Mouse (Mus musculus) liver, adult (tissue): ENCODE data around the gene Nup210l.
A peak's percentile ranks its signal among the peaks of the same experiment; 100 is the strongest.

ENCODE experiments used
- GATA4 ChIP-seq: IDR thresholded peaks from 2 replicates; pipeline ENCODE4 v1.6.1; 2014; ENCODE audit warnings: mild to moderate bottlenecking, low read length; ENCODE audit not compliant: insufficient replicate concordance

The Nup210l gene

DNA sequence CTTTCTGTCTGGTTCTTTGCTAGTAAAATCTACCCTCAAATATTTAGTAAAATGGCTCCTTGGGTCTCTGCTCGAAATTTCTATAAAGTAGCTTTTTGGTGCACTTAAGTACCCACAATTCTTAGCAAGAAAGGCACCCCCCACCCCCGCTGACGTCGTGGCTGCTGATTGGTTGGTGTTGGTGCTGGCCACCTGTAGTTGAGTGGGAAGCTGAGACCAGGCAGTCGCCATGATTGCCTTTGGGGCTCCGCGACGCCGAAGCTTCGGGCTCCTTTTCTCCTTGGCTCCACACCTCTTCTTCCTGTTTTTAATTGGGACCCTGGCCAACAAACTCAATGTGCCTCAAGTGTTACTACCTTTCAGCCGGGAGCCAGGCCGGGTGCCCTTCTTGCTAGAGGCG, at the start of gene Nup210l:
Gene Nup210l, plus strand, starts transcription at position 195 of the 400 bp plus-strand sequence.
- TF ChIP-seq GATA4: no peak

DNA sequence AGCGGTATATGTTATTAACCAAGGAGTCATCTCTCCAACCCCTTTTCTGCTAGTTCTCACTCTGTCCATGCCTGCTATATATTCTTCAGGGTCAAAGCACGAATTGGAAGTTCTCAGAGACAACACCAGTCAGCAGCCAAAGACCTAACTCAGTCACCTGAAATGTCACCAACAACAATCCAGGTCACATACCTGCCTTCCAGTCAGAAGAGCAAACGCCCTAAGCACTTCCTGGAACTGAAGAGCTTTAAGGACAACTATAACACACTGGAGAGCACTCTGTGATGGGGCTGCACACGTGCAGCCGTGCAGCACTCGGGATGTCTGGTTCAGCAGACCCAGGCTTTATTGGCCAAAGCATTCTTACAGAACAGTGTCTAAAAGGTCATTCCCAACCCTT, 42.4 kb upstream of the Nup210l start:
- no peak for TF ChIP-seq GATA4

- TF ChIP-seq GATA4: no peak
Measured at GRCm38 (mm10) chr3:90062539-90062938, 41.4 kb upstream of the Nup210l start.

DNA sequence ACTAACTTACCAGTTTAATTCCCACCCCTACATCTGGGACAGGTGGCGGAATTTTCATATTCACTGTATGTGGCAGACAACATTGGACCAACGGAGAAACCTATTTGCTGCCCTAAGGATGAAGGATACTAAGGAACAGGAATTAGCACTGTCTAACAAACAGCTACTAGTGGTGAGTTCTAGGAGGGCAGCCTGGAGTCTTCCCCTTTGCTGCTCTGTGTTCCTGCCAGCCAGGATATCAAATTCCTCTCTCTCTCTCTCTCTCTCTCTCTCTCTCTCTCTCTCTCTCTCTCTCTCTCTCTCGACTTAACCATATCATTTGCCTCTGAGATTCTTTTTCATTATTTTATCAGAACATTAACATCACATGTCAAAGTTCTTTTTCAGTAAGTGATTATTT, 39.5 kb upstream of the Nup210l start:
- TF ChIP-seq GATA4: no peak

- TF ChIP-seq GATA4: no peak
Measured at GRCm38 (mm10) chr3:90065553-90065952, 38.4 kb upstream of the Nup210l start.

DNA sequence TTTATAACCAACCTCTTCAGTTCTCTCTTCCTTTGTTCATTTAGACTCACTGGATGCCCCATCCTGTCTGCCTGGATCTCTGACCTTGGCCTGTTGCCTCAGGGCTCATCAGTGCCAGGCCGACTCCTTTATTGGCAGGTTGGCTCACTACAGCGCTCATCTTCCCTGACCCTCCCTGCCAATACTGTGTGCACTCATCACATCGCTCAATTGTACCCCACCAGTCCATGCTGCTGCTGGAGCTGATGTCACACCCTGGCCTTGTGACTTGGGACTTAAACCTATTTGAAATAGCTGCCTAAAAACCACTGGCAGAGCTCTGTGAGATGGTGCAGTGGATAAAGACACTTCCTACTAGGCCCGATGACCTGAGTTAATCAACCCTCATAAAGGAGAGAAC, 36.1 kb upstream of the Nup210l start:
- no peak for TF ChIP-seq GATA4

DNA sequence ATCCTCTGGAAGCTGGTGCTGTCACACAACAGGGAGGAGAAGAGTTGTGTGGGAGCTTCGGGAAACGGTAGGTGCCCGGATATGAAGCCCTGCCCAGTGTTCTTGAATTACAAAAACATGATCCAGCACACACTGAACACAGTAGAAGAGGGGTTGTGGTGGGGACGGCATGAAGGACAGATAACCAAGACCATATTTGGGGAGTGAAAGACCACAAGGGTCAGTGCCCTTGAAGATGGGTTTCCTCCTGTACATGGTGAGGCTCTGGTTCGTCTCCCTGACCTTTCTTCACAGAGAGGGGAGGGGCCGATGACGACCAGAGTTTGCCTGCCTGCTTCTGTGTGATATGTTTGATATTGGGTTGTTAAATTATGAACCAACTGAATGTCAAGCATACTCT, 34.2 kb upstream of the Nup210l start:
- no peak for TF ChIP-seq GATA4

DNA sequence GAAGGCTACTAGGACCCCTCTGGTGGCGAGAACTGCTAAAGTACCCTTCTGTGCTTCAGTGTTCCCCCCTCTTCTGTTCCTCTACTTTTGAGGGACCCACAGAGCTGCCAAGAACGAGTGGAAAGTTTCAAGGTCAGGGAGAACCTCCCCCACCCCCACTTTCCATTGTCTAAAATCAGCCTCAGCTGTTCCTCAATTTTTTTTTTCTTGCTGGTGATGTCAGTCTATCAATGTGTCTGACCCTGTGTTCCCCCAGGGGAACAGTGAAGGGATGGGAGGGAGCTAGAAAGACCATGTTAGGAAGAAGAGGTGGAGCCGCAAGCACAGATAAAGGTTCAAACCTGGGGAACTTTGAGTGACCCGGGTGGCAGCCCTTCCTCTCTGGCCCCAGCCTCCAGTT, 31.6 kb upstream of the Nup210l start, which contains the start of gene Tpm3:
Gene Tpm3, plus strand, starts transcription at position 356 of the 400 bp plus-strand sequence.
- TF ChIP-seq GATA4: no peak

GRCm38 (mm10) chr3:90076921-90077716, 26.8 kb upstream of the Nup210l start:
- no peak; the same call in 1 of the 2 replicates for TF ChIP-seq GATA4

- TF ChIP-seq GATA4: no peak
Measured at GRCm38 (mm10) chr3:90078224-90078623, 25.7 kb upstream of the Nup210l start.

DNA sequence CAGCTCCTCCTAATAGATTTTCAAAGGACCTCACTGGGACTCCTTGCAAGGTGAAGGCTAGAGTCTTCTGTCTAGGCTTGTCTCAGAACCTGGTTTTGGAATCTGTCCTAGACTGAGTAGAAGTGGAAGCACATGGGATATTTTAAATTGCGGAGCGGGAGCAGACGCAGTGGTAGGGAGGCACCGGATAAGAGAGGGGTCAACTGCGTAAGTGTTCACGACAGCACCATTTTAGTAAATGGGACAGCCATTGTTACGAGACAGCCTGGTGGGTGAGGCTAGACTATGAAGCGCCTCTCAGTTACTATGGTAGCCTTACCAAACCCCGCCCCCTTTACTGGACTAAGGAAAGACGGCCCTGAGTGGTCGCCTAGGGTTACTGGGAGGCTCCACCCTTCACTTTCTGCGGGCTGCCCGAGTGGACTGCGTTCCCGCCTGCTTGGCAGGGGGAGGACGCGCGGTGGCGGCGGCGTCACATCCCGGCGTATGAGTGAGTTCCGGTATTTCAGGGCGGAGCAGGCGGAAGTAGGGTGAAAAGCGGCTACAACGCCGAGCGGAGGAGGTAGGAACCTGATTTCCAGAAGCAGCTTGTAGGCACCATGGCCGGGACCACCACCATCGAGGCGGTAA, 24.7 kb upstream of the Nup210l start:
- peak; percentile 9; the same call in 1 of the 2 replicates for TF ChIP-seq GATA4

- no peak for TF ChIP-seq GATA4
Measured at GRCm38 (mm10) chr3:90079763-90080497, 24.0 kb upstream of the Nup210l start.

GRCm38 (mm10) chr3:90080498-90080863, 23.5 kb upstream of the Nup210l start:
- no peak for TF ChIP-seq GATA4

GRCm38 (mm10) chr3:90081365-90082240, 22.3 kb upstream of the Nup210l start:
- TF ChIP-seq GATA4: no peak

GRCm38 (mm10) chr3:90083034-90083433, 20.9 kb upstream of the Nup210l start:
- TF ChIP-seq GATA4: no peak
